Mouse (Mus musculus) bone marrow, adult 2 months (tissue): ENCODE results near the gene Serinc2. TPM values are rescaled to one million over a fixed set of nuclear protein-coding genes. Genes with fewer than 3 reads are reported as not detected.

Experiments used
- H3K27ac ChIP-seq: fragments of 200-500 bp; 2 replicates; pipeline ENCODE4 v1.5.1; 2012; ENCODE audit warnings: low read depth, mild to moderate bottlenecking, control low read depth, inconsistent platforms, low read length; ENCODE audit not compliant: control insufficient read depth, poor library complexity, insufficient read depth
- H3K4me1 ChIP-seq: fragments of 200-500 bp; 2 replicates; pipeline ENCODE4 v1.6.1; 2011; ENCODE audit warnings: low read length; ENCODE audit not compliant: control insufficient read depth, insufficient read depth
- H3K4me3 ChIP-seq: fragments of 200-500 bp; replicated peaks from 2 replicates; pipeline ENCODE3; 2011; ENCODE audit warnings: mild to moderate bottlenecking, low read depth, low read length, control low read depth; ENCODE audit not compliant: control insufficient read depth
- CTCF ChIP-seq: fragments of 200-500 bp; IDR thresholded peaks from 2 replicates; pipeline ENCODE4 v1.5.1; 2011; ENCODE audit warnings: low read length, control low read depth; ENCODE audit not compliant: control insufficient read depth, insufficient read depth
- POLR2A ChIP-seq: fragments of 200-500 bp; IDR thresholded peaks from 2 replicates; pipeline ENCODE4 v1.6.1; 2011; ENCODE audit warnings: low read depth, mild to moderate bottlenecking, control low read depth, low read length, borderline replicate concordance; ENCODE audit not compliant: control insufficient read depth
- WGBS: fragments of 180-500 bp; shearing (Covaris S2); methylation state at CpG from one replicate; pipeline ENCODE4 v1.1.7; 2018; 5-methylcytosine and 5-hydroxymethylcytosine counted together
- polyA plus RNA-seq: library from polyadenylated mRNA; stranded (reverse); fragments of >200 nt; gene quantifications from 2 replicates; pipeline ENCODE4 v1.2.4, GENCODE M21; 2011; ENCODE audit warnings: low replicate concordance; ENCODE audit not compliant: missing spikeins, insufficient read depth, insufficient read length

Gene Serinc2
- polyA plus RNA-seq: 0.52 TPM in 1 of 2 replicates, not detected in the other

GRCm38 (mm10) chr4:130279105-130279504, at the start of gene Serinc2:
Gene Serinc2, minus strand, starts transcription at chr4:130279205.
- Histone ChIP-seq H3K4me1 (peaks cover 4% of the 10 kb centered on the region), H3K27ac (no peak within 1 kb of the TSS), H3K4me3 (no peak within 1 kb of the TSS)
- no peak for TF ChIP-seq CTCF
- TF ChIP-seq POLR2A: no peak
- WGBS: 66% methylated on average over 2 of the region's 2 CpGs

DNA sequence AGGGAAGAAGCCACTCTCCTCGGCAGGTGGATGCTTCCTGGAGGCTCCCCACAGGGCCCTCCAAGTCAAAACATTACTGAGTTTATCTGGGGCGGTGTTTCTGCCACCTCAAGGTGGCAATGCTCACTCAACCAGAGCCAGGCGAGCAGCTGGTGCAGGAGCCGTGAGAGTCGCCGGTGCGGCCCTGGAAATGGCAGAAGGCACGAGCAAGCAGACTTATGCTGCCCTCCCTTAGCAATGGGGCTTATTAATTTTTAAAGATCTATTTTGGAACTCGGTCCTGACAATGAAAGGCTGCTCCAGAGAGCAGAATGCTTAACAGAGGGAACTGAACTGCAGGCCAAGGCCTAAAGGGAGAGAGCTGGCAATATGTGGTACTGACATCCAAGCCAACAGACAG, 48.4 kb upstream of the Serinc2 start:
- H3K27ac ChIP-seq: no peak overlapping the region
- 86% methylated on average over 9 of the region's 9 CpGs for WGBS
- no peak for TF ChIP-seq POLR2A
- no peak for TF ChIP-seq CTCF
- H3K4me1 ChIP-seq: no peaks in the 10 kb centered on the region
- H3K4me3 ChIP-seq: no peak overlapping the region

GRCm38 (mm10) chr4:130325446-130325845, 46.4 kb upstream of the Serinc2 start:
- H3K27ac ChIP-seq: no peak overlapping the region
- 90% methylated on average over 2 of the region's 2 CpGs for WGBS
- H3K4me3 ChIP-seq: no peak overlapping the region
- no peak for TF ChIP-seq CTCF
- no peak for TF ChIP-seq POLR2A
- H3K4me1 ChIP-seq: no peaks in the 10 kb centered on the region

- no peaks in the 10 kb centered on the region for H3K4me1 ChIP-seq
- no peak overlapping the region for H3K27ac ChIP-seq
- H3K4me3 ChIP-seq: no peak overlapping the region
- TF ChIP-seq CTCF (no peak), POLR2A (no peak)
- WGBS: 83% methylated on average over 5 of the region's 5 CpGs
These were observed 44.6 kb upstream of the Serinc2 start for GRCm38 (mm10) chr4:130323607-130324006.

- 42% methylated on average over 1 of the region's 1 CpGs for WGBS
- Histone ChIP-seq H3K4me3 (no peak overlapping the region), H3K4me1 (no peaks in the 10 kb centered on the region), H3K27ac (no peak overlapping the region)
- TF ChIP-seq CTCF: no peak
These were observed 44.2 kb upstream of the Serinc2 start for GRCm38 (mm10) chr4:130323165-130323564.

- no peak overlapping the region for H3K27ac ChIP-seq
- TF ChIP-seq CTCF (no peak), POLR2A (no peak)
- WGBS: 65% methylated on average over 7 of the region's 7 CpGs
- no peaks in the 10 kb centered on the region for H3K4me1 ChIP-seq
- no peak overlapping the region for H3K4me3 ChIP-seq
These were observed 43.6 kb upstream of the Serinc2 start for GRCm38 (mm10) chr4:130322567-130322966.

GRCm38 (mm10) chr4:130321640-130322039, 42.6 kb upstream of the Serinc2 start:
- no peak overlapping the region for H3K27ac ChIP-seq
- no peak for TF ChIP-seq POLR2A
- no peak for TF ChIP-seq CTCF
- no peak overlapping the region for H3K4me3 ChIP-seq
- WGBS: 86% methylated on average over 7 of the region's 7 CpGs
- no peaks in the 10 kb centered on the region for H3K4me1 ChIP-seq

DNA sequence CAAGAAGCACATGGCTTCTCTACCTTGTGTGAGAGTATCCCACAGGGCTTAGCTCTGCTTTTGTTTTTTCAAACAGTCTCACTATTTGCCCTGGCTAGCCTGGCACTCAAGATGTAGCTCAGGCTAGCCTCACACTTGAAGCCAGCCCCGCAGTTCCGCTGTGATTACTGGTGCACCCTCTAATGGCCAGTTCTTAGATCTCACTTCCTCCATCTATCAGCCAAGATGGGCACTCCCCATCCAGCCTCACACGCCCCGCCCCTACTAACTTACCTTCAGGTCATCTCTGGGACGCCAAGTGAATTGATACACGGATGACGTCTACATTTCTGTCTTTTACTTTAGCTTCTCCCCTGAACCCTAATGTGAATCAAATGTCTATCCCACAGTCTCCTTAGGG, 40.6 kb upstream of the Serinc2 start:
- no peak overlapping the region for H3K27ac ChIP-seq
- H3K4me1 ChIP-seq: no peaks in the 10 kb centered on the region
- WGBS: 91% methylated on average over 7 of the region's 7 CpGs
- TF ChIP-seq CTCF: no peak
- TF ChIP-seq POLR2A: no peak
- H3K4me3 ChIP-seq: no peak overlapping the region

DNA sequence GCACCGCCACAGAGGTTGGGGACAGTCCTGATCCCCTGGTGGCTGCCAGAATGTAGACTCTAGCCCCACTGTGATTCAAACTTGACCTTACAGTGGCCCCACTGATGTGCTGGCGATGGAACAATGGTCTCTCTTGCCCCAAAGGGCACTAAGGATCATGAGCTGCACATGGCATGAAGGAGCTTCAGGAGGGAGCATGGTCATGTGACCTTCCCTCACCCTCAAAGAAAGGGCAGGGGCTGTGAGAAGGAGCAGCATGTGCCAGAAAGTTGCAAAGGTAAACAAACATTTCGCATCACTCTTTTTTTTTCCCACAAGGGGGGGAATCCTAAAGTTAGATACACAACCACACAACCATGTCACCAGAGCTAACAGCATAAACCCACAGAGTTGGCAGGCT, 39.1 kb upstream of the Serinc2 start:
- Histone ChIP-seq H3K27ac (no peak overlapping the region), H3K4me1 (no peaks in the 10 kb centered on the region), H3K4me3 (no peak overlapping the region)
- WGBS: 85% methylated on average over 3 of the region's 3 CpGs
- TF ChIP-seq POLR2A (no peak), CTCF (no peak)

- no peak overlapping the region for H3K27ac ChIP-seq
- no peak overlapping the region for H3K4me3 ChIP-seq
These were observed 37.7 kb upstream of the Serinc2 start for GRCm38 (mm10) chr4:130316691-130317090.

More at GRCm38 (mm10) chr4:130316691-130317090, 37.7 kb upstream of the Serinc2 start:
- WGBS: 50% methylated on average over 10 of the region's 10 CpGs
- TF ChIP-seq POLR2A: no peak
- no peak for TF ChIP-seq CTCF
- no peaks in the 10 kb centered on the region for H3K4me1 ChIP-seq
